Mouse (Mus musculus): ENCODE results near the gene 1700001C02Rik. TPM values are rescaled to one million over a fixed set of nuclear protein-coding genes. Genes with fewer than 3 reads are reported as not detected.

The 1700001C02Rik gene
- not detected in 2 replicates for polyA plus RNA-seq (2014; fragmentation: Nextera tagmentation; extraction: Ambion mirVana)

- Histone ChIP-seq H3K4me1 (ENCODE audit: insufficient read depth) (0 out of 2 replicates have a peak, but pooled peaks cover 2% of the 10 kb centered on the region), H3K27me3 (ENCODE audit: insufficient read depth, low read length) (peaks cover 11% of the 10 kb centered on the region; the same call in 1 of the 2 replicates), H3K27ac (ENCODE audit: low read depth) (no peak within 1 kb of the TSS), H3K4me3 (ENCODE audit: low read depth, low read length) (peak within 1 kb of the TSS; percentile 26), H3K4me2 (peak within 1 kb of the TSS; percentile 61), H3K36me3 (ENCODE audit: insufficient read depth) (no peaks in the 10 kb centered on the region), H3K9me3 (ENCODE audit: low read depth, low read length) (no peaks in the 10 kb centered on the region), H3K9ac (0 out of 2 replicates have a peak within 1 kb of the TSS, but pooled peaks have one; percentile 13)
- DNase-seq, result peak; percentile 24
- WGBS, result 22% methylated on average over 21 of the region's 21 CpGs
- ATAC-seq (ENCODE audit: insufficient read depth), result no peak
- TF ChIP-seq CTCF (IDR thresholded peaks at IDR 0.05; ENCODE audit: low read depth), result no peak
These were observed at the start of gene 1700001C02Rik for GRCm38 (mm10) chr5:30465861-30466260. 1700001C02Rik (plus strand) TSS chr5:30466047.

DNA sequence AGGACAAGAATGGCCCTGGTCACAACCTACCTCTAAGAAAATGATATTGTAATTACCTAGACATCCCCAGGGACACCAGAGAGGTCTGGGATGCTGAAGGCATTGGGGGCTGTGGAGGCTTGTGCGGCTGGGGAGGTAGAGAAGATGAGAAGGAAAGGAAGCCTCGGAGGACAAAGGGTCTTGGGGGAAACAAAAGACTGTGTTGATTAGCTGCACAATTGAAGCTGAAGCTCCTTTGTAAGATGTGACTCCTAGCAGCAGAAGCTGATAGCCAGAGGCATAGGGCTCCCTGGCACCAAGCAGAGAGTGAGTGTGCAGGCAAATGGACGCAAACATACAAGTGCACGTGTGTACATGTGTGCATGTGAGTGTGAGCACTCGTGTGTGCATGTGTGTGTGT is 49.2 kb upstream of the 1700001C02Rik start:
- Histone ChIP-seq H3K9ac (no peak overlapping the region), H3K27ac (ENCODE audit: low read depth) (no peak overlapping the region), H3K9me3 (ENCODE audit: low read depth, low read length) (no peaks in the 10 kb centered on the region), H3K4me2 (no peak overlapping the region), H3K36me3 (ENCODE audit: insufficient read depth) (no peaks in the 10 kb centered on the region), H3K4me3 (ENCODE audit: low read depth, low read length) (no peak overlapping the region), H3K27me3 (ENCODE audit: insufficient read depth, low read length) (no peaks in the 10 kb centered on the region), H3K4me1 (ENCODE audit: insufficient read depth) (no peaks in the 10 kb centered on the region)
- no peak for TF ChIP-seq CTCF (IDR thresholded peaks at IDR 0.05; ENCODE audit: low read depth)
- no peak for ATAC-seq (ENCODE audit: insufficient read depth)
- DNase-seq, result no peak
- WGBS, result 69% methylated on average over 5 of the region's 5 CpGs

GRCm38 (mm10) chr5:30423121-30423520 is 42.7 kb upstream of the 1700001C02Rik start:
- Histone ChIP-seq H3K9ac (no peak overlapping the region), H3K9me3 (ENCODE audit: low read depth, low read length) (no peaks in the 10 kb centered on the region), H3K4me2 (no peak overlapping the region), H3K27me3 (ENCODE audit: insufficient read depth, low read length) (no peaks in the 10 kb centered on the region), H3K4me1 (ENCODE audit: insufficient read depth) (no peaks in the 10 kb centered on the region), H3K4me3 (ENCODE audit: low read depth, low read length) (no peak overlapping the region), H3K27ac (ENCODE audit: low read depth) (no peak overlapping the region), H3K36me3 (ENCODE audit: insufficient read depth) (no peaks in the 10 kb centered on the region)
- WGBS, result 72% methylated on average over 4 of the region's 4 CpGs
- ATAC-seq (ENCODE audit: insufficient read depth), result no peak
- TF ChIP-seq CTCF (IDR thresholded peaks at IDR 0.05; ENCODE audit: low read depth), result no peak
- DNase-seq, result no peak

- Histone ChIP-seq H3K4me2 (no peak overlapping the region), H3K9ac (no peak overlapping the region), H3K27ac (ENCODE audit: low read depth) (no peak overlapping the region), H3K4me1 (ENCODE audit: insufficient read depth) (no peaks in the 10 kb centered on the region), H3K4me3 (ENCODE audit: low read depth, low read length) (no peak overlapping the region), H3K36me3 (ENCODE audit: insufficient read depth) (no peaks in the 10 kb centered on the region), H3K9me3 (ENCODE audit: low read depth, low read length) (no peaks in the 10 kb centered on the region), H3K27me3 (ENCODE audit: insufficient read depth, low read length) (no peaks in the 10 kb centered on the region)
- 14% methylated on average over 8 of the region's 8 CpGs for WGBS
- ATAC-seq (ENCODE audit: insufficient read depth) (peak; percentile 84), DNase-seq (peak; percentile 88)
- TF ChIP-seq CTCF (IDR thresholded peaks at IDR 0.05; ENCODE audit: low read depth), result peak; percentile 86
These were observed 42.1 kb upstream of the 1700001C02Rik start for GRCm38 (mm10) chr5:30423572-30424244.

DNA sequence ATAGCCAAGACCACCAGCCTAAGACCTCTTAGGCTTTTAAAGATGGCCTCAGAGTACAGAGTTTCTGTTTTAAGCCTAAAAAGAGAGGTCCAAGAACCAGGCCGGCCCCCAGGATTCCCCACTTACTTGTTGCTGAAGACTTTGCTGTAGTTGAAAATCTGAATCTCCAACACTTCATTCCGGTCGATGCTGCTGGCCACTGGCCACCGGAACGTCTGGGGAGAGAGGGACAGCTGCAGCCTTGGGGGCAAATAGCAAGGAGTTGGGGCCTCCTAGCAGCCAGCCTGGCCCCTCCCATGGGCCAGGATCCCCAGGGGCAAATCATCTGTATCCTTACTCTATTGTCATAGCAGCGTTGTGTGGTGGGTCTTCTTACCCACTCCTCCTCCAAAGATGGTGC is 38.4 kb upstream of the 1700001C02Rik start:
- ATAC-seq (ENCODE audit: insufficient read depth) (no peak), DNase-seq (peak; percentile 67)
- Histone ChIP-seq H3K36me3 (ENCODE audit: insufficient read depth) (no peaks in the 10 kb centered on the region), H3K4me2 (no peak overlapping the region), H3K9me3 (ENCODE audit: low read depth, low read length) (no peaks in the 10 kb centered on the region), H3K4me3 (ENCODE audit: low read depth, low read length) (no peak overlapping the region), H3K4me1 (ENCODE audit: insufficient read depth) (no peaks in the 10 kb centered on the region), H3K27ac (ENCODE audit: low read depth) (no peak overlapping the region), H3K27me3 (ENCODE audit: insufficient read depth, low read length) (no peaks in the 10 kb centered on the region), H3K9ac (no peak overlapping the region)
- no peak for TF ChIP-seq CTCF (IDR thresholded peaks at IDR 0.05; ENCODE audit: low read depth)
- WGBS, result 50% methylated on average over 6 of the region's 6 CpGs

GRCm38 (mm10) chr5:30438931-30439330 is 26.9 kb upstream of the 1700001C02Rik start:
- Histone ChIP-seq H3K9me3 (ENCODE audit: low read depth, low read length) (no peaks in the 10 kb centered on the region), H3K9ac (no peak overlapping the region), H3K27ac (ENCODE audit: low read depth) (no peak overlapping the region), H3K4me1 (ENCODE audit: insufficient read depth) (peaks cover 2% of the 10 kb centered on the region; the same call in 1 of the 2 replicates), H3K27me3 (ENCODE audit: insufficient read depth, low read length) (no peaks in the 10 kb centered on the region), H3K4me2 (no peak overlapping the region), H3K36me3 (ENCODE audit: insufficient read depth) (no peaks in the 10 kb centered on the region), H3K4me3 (ENCODE audit: low read depth, low read length) (no peak overlapping the region)
- ATAC-seq (ENCODE audit: insufficient read depth), result no peak
- WGBS, result 39% methylated on average over 2 of the region's 2 CpGs
- no peak for DNase-seq
- TF ChIP-seq CTCF (IDR thresholded peaks at IDR 0.05; ENCODE audit: low read depth), result no peak

DNA sequence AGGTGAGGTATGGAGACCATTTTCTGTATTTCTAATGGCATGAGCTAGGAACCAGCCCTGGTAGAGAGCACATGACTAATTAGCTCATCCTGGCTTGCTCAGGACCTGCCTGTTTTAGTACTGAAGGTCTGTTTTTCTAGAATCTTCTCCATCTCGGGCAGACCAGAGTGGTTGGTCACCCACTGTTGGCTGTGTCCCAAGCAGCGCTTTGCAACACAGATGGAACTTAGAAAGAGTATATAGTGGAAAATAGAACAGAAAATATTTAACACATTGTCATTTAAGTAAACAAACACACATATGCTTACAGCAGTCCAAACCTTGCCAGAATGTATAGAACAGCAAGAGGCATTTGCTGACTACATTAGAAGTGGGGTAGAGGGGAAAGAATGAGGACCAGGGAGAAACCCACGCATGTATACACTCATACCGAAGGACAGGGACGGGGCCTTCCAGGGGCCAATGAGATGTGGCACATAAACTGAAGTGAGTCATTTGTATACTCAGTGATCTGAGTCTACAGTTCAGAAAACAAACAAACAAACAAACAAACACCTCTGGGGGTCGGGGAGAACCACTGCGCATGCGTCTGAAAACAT is 25.4 kb upstream of the 1700001C02Rik start:
- no peaks in the 10 kb centered on the region for H3K27me3 ChIP-seq (ENCODE audit: insufficient read depth, low read length)
- no peak overlapping the region for H3K4me3 ChIP-seq (ENCODE audit: low read depth, low read length)
- H3K4me1 ChIP-seq (ENCODE audit: insufficient read depth), result peaks cover 2% of the 10 kb centered on the region; the same call in 1 of the 2 replicates
- no peaks in the 10 kb centered on the region for H3K9me3 ChIP-seq (ENCODE audit: low read depth, low read length)
- H3K9ac ChIP-seq, result no peak overlapping the region
- no peak for TF ChIP-seq CTCF (IDR thresholded peaks at IDR 0.05; ENCODE audit: low read depth)
- DNase-seq (peak; percentile 49), ATAC-seq (ENCODE audit: insufficient read depth) (no peak)
- H3K36me3 ChIP-seq (ENCODE audit: insufficient read depth), result no peaks in the 10 kb centered on the region
- no peak overlapping the region for H3K27ac ChIP-seq (ENCODE audit: low read depth)
- 71% methylated on average over 8 of the region's 8 CpGs for WGBS
- no peak overlapping the region for H3K4me2 ChIP-seq

All from lung, embryonic 14.5 days (tissue).